Mouse (Mus musculus) inflammation-experienced regulatory T-cells, adult 16 weeks (primary cell): ENCODE measurements around the gene Mettl7a1. TPM values are rescaled to one million over a fixed set of nuclear protein-coding genes. Genes with fewer than 3 reads are reported as not detected.

Experiments
- polyA plus RNA-seq: library from polyadenylated mRNA; unstranded; fragments of 100-300 nt; shearing (Covaris generic); gene quantifications from one replicate; pipeline ENCODE4 v1.2.1, GENCODE M21; 2017

Mettl7a1 gene
- polyA plus RNA-seq = 14.1 TPM

GRCm38 (mm10) chr15:100304019-100304991 lies at the start of gene Mettl7a1:
Gene Mettl7a1, plus strand, starts transcription at chr15:100304140.

GRCm38 (mm10) chr15:100280626-100281025 lies 23.3 kb upstream of the Mettl7a1 start, which contains the start of gene Tmprss12:
Gene Tmprss12, plus strand, starts transcription at chr15:100280837.

GRCm38 (mm10) chr15:100334629-100335028 lies 30.7 kb downstream of the Mettl7a1 start, which contains the start of gene Mettl7a3:
Gene Mettl7a3, plus strand, starts transcription at chr15:100334929.

DNA sequence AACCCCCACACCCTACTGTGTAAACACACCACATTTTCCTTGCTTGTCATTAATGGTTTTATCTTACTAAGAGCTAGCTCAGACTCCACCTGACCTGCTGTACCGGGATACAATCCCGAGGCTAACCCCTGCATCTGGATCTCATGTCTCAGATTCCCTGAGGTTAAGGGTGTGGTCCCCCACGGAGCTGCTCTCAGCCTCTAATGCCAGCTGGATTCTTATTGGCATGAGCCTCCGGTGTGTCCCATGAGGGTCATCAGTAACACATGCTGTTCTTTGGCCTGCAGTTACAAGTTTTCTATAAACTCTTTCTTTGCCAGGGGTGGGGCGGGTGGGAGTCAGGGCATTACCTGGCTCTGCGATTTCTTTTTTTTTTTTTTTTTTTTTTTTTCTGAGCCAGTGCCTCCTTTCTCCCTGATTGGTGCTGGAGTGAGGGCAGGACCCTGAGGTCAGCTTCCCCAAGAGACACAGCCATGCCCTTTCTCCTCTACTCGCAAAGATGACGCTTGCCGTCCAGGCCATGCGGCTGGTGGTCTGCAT lies 48.8 kb downstream of the Mettl7a1 start, which contains the start of the genes Methig1 and Mettl7a2:
Gene Methig1 (plus strand): TSS at position 439 of the 540 bp plus-strand sequence.
Gene Mettl7a2 (plus strand): TSS at position 490 of the 540 bp plus-strand sequence.

GRCm38 (mm10) chr15:100364242-100364641 lies 60.3 kb downstream of the Mettl7a1 start, which contains the start of gene Higd1c:
Gene Higd1c, plus strand, starts transcription at chr15:100364542.

Other genes starting within 250 kb of the Mettl7a1 start
- 33.2 TPM for gene Atf1, start 76.3 kb upstream of the Mettl7a1 start, polyA plus RNA-seq
- gene Tmprss12, start 23.3 kb upstream of the Mettl7a1 start, polyA plus RNA-seq = not detected
- not detected for gene Mettl7a3, start 30.8 kb downstream of the Mettl7a1 start, polyA plus RNA-seq
- not detected for gene Methig1, start 49.0 kb downstream of the Mettl7a1 start, polyA plus RNA-seq
- gene Mettl7a2, start 49.1 kb downstream of the Mettl7a1 start, polyA plus RNA-seq = not detected
- gene Higd1c, start 60.4 kb downstream of the Mettl7a1 start, polyA plus RNA-seq = not detected
- gene Gm5475, start 118.0 kb downstream of the Mettl7a1 start, polyA plus RNA-seq = not detected
- gene Slc11a2, start 120.9 kb downstream of the Mettl7a1 start, polyA plus RNA-seq = 41.8 TPM
- gene Letmd1, start 164.9 kb downstream of the Mettl7a1 start, polyA plus RNA-seq = 52.3 TPM
- 4.0 TPM for gene Csrnp2, start 191.3 kb downstream of the Mettl7a1 start, polyA plus RNA-seq
- 11.5 TPM for gene Tfcp2, start 247.9 kb downstream of the Mettl7a1 start, polyA plus RNA-seq